Mouse (Mus musculus): ENCODE results near the gene Zfp598. TPM values are rescaled to one million over a fixed set of nuclear protein-coding genes. Genes with fewer than 3 reads are reported as not detected.
A peak's percentile ranks its signal among the peaks of the same experiment; 100 is the strongest.
"Not testable (repeated sequence)": the region's sequence is repeated elsewhere in the genome, so short reads cannot be mapped to it uniquely, and the experiment has no call there.

Zfp598 gene
- total RNA-seq, 2 experiments from 2014 or later: 38.2 to 43.5 TPM

DNA sequence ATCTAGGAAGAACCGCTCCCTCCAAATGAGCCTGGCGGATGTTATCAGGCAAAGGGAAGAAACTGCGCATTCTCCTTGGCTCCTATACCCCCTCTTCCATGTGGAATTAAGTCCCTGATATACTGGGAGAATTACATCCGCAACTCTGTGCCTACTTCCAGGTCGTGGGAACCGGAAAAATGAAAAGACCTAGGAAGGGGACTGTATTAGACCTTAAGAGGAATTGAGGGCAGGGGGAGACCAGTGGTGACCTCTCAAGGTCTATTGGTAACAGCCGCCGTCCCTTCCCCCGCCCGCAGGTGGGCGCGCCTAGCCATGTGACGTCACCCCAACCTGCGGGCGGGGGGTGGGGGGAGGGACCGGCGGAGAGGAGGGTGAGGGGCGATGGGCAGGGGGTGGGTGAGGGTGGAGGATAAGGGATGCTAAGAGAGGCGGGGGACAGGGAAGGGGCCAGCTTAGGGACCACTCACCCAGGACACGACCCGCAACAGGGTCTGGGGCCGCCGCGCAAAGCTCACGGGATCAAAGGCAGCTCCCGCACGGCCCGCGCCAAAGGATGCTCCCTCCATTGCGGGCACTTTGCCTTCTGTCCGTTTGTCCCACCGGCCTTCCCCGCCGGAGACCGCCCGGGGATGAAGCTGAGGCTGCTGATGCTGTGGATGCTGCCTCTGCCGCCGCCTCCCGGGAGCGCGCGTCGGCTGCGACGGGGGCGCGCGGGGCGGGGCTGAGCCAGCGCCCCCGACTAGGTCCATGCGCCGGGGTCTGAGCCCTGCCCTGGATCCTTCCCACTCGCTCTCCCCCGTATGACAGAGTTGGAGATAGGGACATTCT, 20.0 kb downstream of the Zfp598 start, which contains the start of gene Syngr3:
Gene Syngr3, minus strand, starts transcription at position 705 of the 831 bp plus-strand sequence.
- peak; percentile 60 to 63 for DNase-seq

DNA sequence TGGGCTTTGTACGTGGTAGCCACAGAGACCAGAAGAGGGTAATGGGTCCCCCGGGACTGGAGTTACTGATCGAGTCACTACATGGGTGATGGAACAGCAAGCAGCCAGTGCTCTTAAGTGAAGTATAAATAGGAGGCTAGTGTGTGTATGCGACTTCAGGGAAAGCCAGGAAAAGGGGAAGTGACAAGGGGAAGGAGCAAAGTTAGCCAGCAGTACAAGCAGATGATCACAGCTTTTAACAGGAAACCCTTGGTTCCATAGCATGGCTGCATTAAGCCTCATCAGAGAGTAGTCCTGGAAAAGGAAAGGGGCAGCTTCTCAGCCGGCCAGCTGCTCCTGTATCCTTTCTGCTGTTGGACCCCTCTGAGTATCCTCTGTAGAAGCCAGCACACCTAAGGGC, 22.9 kb downstream of the Zfp598 start:
- no peak for DNase-seq

DNA sequence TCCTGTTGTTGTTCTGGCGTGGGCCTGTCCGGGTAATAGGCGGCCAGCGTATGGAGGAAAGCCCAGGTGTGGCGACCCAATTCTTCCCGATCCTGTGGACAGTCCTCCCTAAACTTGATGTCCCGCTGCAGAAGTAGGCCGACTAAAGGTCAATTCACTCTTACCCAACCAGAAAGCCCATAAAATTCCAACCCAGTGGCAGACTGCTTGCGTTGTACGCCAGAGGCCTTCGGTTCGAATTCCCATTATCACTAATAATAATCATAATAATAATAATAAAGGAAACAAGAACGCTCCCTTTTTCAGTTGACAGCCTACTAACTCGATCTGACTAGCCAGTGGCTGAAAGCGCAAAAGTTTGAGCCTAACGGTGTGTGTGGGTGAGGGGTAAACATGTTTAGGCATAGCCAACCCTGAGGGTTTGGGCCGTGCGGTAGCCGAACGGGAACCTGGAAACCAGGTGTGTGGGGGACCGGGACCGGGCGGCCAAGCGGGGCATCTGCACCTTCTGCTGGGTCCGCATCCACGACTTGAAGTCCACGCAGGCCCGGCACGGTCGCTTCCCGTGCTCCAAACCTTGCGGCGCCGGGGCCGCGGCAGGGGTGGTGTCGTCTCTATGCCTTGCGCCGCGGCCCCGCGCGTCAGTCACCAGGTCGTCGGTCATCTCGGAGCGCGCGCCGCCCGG, 26.0 kb downstream of the Zfp598 start:
- DNase-seq: peak in 1 of 2 experiments; percentile 35

DNA sequence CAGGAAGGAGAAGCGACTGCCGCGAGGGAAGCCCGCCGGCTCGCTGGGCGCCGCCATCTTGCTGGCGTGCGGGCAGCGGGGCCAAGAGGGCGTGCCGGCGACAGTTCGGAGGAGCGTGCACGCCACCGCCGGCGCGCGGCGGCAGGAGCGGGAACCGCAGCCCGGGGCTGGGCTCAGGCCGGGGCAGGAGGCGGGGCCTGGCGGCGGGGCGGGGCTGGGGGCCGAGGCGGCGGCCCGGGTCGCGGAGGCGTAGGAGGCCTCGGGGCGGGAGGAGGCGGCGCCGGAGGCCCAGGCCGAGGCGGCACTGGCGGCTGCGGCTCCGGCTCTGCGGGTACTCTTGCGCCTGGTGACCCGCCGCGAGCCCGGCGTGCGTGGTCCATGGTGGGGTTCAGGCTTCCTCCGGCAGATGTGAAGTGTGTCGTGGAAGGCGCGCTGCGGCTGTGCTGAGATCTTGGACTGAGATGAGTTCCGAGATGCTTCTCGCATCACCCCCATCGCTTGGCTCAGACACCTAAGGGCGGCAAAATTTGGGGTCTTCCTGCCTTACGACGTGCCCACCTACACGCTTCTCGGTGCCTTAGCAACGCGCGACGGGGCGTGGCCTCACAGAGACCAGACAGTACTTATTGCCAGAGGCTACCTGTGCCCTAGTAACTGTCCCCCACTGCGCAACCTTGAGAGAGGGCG, 26.7 kb downstream of the Zfp598 start, which contains the start of the genes Gfer and Noxo1:
Gene Gfer, minus strand, starts transcription at position 146 of the 687 bp plus-strand sequence.
Gene Noxo1, plus strand, starts transcription at position 224 of the 687 bp plus-strand sequence.
- peak; percentile 77 to 82 for DNase-seq

DNA sequence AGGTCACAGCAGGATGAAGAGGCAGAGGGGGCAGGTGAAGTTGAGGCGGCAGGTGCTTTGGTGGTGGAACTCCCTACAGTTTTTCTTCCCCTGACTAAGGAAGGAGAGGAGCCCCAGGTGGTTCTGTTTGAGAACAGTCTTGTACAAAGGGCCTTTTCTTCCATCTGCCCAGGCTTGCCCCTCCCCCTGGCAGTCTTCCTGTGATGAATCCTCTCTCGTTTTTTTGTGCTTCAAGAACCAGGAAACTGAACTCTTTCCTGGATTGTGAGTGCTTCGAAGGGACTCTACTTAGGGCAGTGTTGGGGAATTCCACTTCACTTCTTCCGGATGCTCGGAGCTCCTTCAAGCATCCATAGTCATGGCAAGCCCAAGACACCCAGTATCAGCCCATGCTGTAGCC, 28.5 kb downstream of the Zfp598 start:
- no peak for DNase-seq

DNA sequence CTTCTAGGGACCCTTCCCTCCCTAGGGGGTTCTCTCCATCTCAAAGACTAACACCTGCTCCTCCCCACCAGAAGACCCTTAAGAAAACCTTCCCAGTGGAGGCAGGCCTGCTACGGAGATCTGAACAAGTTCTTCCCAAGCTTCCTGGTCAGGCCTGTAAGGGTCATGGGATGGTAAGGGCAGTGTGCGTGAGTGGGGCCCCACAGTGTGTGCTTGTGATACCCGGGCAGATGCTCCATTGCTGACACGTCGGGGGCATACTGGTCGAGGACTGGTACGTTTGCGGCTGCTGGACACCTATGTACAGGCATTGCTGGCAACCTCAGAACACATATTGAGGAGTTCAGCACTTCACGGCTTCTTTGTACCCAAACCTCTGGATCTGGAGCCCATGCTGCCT, 29.2 kb downstream of the Zfp598 start:
- no peak for DNase-seq

DNA sequence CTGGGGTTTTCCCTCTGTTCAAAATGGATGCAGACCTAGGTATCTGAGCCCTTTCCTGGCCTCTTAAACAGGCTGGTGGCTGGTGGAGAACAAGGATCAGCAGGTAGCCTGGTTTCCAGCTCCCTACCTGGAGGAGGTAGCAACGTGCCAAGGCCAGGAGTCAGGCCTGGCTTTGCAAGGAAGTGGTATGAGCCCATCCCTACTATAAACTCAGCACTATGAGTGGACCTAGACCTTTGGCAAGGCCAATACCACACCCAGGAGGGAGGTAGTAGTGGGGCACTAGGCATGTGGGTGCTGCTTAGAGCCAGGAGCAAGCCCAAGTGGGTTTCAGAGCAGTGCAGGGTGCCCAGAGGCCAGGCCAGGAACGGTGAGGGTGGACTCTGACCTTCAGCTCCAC, 30.0 kb downstream of the Zfp598 start:
- DNase-seq: no peak

DNA sequence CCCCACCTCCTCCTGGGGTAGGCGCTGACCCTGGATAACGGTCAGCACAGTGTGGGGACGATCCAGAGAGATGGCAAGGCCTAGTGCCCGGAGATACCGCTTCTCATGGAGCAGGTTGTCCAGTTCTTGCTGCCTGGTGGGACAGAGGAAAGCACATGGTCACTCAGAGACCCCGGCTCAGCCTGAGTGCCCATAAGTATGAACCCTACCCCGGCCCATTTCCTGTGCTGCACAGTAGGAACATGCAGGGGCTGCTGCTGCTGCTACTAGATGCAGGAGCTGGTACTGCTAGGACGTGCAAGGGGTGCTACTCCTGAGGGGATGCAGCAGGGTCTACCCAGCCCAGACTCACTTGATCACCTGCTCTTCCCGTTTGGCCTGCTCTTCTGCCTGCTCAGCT, 31.8 kb downstream of the Zfp598 start:
- no peak for DNase-seq

DNA sequence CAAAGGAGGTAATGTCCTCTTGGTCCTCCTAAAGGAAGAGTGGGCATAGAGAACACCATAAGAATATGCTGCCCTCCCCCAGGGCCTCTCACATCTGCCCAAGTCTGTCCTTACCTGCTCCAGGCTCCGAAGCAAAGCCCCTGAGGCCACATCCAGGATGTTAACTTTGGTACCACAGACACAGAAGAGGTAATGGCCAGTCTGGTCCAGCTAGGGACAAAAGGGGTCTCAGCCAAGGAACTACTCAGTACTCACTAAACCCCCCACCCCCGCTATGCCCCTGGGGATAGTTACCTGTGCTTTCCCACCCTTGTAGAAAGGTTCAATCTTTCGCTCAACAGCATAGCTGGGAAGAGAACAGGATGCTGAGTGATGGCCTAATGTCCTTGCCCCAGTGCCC, 36.3 kb downstream of the Zfp598 start:
- DNase-seq: no peak

DNA sequence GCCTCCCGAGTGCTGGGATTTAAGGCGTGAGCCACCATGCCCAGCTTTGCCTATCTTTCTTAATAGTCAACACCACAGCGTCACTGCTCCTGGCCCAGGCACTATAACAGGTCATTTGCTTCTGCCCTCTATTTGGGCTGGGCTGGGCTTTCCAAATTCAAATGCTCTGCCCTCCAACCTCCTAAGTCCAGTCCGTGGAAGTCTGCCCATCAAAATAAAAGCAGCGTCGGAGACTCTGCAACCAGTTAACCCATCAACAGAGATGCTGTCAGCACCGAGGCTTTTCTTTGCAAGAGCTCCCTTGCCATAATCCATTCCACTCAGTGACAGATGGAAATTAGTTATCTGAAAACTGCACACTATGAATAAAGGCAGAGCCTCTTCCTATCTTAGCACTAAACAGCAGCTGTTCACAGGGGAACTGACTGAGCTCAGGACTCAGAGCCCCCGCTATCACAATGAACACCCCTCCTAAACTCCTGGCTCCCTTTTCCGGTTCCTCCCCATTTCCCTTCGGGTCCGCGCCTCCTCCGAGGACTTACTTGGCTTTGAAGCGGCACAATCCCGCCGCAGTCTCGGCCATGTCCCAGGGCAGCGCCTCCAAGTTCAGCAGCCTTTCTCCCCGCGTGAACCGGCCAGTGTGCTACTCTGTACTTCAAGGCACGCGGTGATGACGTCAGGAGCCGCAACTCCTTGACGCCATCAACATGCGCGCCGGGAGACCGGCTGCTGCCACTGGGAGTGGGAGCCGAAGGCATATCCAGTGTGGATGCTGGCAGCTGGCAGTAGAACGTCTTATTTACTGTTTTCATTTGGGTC, 37.7 kb downstream of the Zfp598 start, which contains the start of gene Tbl3:
Gene Tbl3, minus strand, starts transcription at position 679 of the 819 bp plus-strand sequence.
- DNase-seq: peak; percentile 93

DNA sequence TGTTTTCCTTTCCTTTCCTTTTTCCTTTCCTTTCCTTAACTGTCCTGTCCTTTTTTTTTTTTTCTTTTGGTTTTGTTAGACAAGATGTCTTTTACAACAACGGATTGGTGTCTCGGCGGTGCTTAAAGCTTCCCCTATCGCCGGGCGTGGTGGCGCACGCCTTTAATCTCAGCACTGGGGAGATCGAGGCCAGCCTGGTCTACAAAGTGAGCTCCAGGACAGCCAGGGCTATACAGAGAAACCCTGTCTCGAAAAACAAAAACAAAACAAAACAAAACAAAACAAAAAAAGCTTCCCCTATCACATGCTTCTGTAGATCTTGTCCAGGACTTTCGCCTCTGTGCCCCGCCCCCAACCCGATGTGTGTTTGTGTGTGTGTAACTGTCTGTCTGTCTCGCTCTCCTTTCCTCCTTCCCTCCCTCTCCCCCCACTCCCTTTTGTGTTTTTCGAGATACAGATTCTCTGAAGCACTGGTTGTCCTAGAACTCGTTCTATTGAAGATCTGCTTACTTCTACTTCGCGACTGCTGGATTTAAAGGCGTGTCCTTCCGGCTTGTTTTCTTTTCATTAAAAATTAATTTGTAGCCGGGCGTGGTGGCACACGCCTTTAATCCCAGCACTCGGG, 38.4 kb downstream of the Zfp598 start:
- DNase-seq: no peak

DNA sequence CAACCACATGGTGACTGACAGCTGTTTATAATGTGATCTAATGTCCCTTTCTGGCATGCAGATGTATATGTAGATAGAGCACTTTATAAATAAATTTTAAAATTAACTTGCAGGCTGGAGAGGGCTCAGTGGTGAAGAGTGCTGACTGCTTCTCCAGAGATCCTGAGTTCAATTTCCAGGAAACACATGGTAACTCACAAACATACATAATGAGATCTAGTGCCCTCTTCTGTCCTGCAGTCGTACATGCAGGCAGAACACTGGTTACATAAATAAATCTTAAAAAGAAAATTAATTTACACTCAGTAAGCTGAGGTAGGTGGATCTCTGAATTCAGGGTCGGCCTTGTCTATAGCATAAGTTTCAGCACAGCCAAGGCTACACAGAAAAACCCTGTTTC, 39.2 kb downstream of the Zfp598 start:
- DNase-seq: no peak

DNA sequence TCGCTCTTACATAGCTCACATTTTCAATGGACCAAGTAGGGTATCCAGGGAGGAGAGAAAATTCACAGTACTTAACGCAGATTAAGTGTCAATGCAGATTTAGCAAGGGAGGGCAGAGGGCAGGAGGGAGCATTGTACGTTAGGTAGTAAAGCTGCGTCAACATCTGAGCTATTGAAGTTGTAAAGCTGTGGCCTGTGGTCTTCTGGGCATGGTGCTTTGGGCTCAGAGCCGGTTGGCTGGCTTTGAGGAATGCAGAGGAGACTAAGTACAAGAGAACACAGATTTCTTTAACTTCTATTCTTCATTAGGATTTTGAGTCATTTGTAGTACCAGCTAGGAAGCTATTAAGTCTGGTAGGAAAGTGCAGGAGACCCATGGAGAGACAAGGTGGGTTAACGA, 46.1 kb downstream of the Zfp598 start:
- no peak for DNase-seq

DNA sequence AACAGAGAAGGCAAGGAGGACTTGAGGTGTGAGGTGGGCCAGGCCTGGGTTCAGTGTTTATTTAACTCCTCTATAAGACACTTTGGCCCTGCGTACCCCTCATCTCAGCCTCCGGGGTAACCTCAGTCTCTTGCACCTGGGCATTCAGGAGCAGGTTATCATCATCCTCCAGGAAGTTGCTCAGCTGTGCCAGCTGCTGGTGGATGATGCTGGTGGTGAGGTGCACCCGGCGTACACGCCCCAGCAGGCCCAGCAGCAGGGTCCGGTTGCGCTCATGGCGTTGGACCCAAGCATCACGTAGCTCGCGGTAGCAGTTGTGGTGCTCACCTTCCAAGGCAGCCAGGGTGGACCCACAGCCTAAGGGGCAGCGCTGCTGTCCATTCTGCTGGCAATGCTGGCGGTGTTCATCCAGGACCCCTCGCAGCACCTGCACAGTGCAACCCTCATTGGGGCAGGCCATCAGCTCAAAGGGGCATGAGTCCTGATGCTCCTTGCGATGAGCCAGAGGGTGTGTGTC, 46.7 kb downstream of the Zfp598 start:
- DNase-seq: no peak

DNA sequence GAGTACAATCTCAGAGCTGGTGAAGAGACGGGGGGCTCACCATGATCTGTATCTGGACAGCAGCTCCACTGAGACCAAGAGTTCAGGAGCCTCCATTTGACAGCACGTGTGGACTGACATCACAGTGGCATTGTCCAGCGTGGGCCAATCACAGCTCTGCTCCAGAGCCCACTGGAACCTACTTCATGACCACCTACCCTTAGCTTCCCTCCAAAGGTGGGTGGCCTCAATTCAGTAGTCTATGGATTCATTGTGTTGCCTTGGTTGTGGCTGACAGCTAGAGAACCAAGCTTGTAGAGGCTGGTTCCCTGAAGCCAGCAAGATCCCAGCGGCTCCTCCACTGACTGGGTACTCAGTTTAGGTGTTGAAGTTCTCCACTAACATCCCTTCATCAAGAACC, 48.5 kb downstream of the Zfp598 start, which contains the start of the genes Rnf151 and Rps2:
Gene Rnf151, minus strand, starts transcription at position 121 of the 400 bp plus-strand sequence.
Gene Rps2, plus strand, starts transcription at position 174 of the 400 bp plus-strand sequence.
- no peak for DNase-seq

DNA sequence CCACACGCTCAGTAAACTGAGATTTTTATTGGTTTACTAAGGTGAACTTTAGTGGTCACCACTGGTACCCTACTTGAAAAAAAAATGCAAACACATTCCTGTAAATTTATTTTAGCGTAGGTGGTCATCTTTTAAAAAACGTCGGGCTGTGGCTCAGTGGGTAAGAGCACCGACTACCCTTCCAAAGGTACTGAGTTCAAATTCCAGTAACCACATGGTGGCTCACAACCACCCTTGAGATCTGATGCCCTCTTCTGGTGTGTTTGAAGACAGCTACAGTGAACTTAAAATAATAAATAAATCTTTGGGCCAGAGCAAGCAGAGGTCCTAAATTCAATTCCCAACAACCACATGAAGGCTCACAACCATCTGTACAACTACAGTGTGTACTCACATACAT, 49.5 kb downstream of the Zfp598 start:
- DNase-seq: not testable (repeated sequence)

DNA sequence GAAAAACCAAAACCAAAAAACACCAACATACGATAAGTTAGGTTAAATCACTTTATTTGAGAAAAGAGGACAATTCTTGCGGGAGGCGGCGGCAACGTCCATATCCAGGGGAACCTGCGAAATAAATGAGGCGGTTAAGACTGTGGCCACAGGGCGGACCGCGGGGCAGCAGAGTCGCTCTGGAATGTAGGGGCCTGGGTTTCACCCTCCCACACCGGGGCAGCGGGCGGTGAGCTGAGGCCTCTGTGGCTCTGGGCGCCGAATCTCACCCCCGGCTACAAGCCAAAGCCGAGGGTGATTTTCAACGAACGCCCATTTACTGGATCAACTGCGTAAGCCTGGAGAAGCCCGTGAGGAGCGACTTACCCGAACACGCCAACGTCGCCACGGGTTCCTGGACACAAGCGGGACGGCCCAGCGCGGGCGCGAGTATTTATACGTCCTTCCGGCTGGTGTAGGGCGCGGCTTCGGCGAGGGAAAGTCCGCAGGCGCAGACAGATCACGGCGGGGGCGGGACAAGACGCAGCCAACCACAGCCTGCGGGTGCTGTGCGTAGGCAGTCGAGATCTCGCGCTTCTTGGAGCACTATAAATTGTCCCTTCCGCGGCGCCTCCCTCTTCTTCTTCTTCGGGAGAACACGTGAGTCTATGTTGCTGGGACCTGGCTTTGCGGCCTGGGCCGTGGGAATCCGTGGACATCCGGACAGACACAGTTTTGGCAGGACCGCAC, 50.2 kb downstream of the Zfp598 start:
- DNase-seq: peak; percentile 97 to 98

DNA sequence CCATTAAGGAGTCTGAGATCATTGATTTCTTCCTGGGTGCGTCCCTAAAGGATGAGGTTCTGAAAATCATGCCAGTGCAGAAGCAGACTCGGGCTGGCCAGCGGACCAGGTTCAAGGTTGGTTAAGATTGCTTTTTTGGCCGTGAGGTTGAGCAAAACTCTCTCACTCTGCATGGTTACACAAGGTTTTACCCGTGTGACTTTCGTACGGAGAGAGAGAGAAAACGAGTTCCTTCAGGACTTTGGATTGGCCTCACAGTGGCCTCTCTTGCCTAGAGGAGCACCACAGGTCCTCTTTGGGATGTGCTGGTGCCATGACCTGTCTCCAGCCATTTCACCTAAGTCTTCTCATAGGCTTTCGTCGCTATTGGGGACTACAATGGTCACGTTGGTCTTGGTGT, 51.1 kb downstream of the Zfp598 start:
- DNase-seq: not testable (repeated sequence)

DNA sequence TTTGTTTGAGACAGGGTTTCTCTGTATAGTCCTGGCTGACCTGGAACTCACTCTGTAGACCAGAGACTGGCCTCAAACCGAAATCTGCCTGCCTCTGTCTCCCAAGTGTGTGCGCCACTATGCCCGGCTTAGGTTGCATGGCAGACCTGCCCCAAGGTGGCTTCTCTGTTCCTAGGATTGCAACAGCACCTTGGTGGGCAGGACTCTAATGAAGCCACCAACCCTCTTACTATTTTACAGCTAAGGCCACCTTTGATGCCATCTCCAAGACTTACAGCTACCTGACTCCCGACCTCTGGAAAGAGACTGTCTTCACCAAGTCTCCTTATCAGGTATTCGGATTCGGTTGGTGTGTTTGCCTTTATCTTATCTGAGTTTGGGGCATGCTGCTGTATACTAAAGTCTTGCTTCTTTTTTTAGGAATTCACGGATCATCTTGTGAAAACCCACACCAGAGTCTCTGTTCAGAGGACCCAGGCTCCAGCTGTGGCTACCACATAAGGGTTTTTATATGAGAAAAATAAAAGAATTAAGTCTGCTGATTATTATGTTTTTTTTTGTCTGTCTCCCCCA, 52.0 kb downstream of the Zfp598 start:
- DNase-seq: not testable (repeated sequence)
